Mouse (Mus musculus): Measurements from ENCODE around the gene Olfr1140.

DNA sequence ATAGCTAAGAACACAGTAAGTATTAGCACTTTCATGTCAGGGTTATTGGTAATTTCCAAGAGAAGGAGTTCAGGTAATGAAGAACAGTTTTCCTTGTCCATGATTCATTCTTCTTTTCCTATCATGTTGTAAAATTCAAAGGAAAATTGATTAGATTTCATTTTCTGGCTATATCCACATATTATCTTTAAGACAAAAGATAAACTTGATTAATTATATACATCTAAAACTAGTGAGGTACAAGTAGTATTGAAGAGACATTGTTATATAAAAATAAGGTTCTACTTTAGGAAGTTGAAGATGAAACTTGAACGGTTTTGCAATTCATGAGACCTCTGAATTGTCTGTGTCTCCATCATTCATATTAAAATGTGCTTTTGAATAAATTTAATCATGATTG, 10.3 kb downstream of the Olfr1140 start, which contains the start of gene Olfr1141:
- TF ChIP-seq POLR2A (IDR thresholded peaks at IDR 0.05; ENCODE audit: low read depth, low read length) (no peak), KAT2A (IDR thresholded peaks at IDR 0.05; ENCODE audit: insufficient replicate concordance, low read length) (no peak), RAD21 (IDR thresholded peaks at IDR 0.05; ENCODE audit: low read depth, low read length) (no peak), ZMIZ1 (IDR thresholded peaks at IDR 0.05; ENCODE audit: low read depth, low read length) (no peak), E2F4 (IDR thresholded peaks at IDR 0.05; ENCODE audit: insufficient replicate concordance, low read depth, low read length) (no peak), TCF12 (IDR thresholded peaks at IDR 0.05; ENCODE audit: low read depth, low read length) (no peak), CTCF (conservative IDR thresholded peaks at IDR 0.05 in 1 of 2, IDR thresholded peaks at IDR 0.05 in 1 of 2; ENCODE audit: low read depth in 2 of 2, low read length in 2 of 2) (no peak)

Data from CH12.LX (cell line).